Mouse (Mus musculus): Measurements from ENCODE around the gene Gm3020. TPM values are rescaled to one million over a fixed set of nuclear protein-coding genes. Genes with fewer than 3 reads are reported as not detected.
"Not testable (repeated sequence)": the region's sequence is repeated elsewhere in the genome, so short reads cannot be mapped to it uniquely, and the experiment has no call there.

Gene Gm3020
- total RNA-seq (2021), result under 1 TPM in 1 of 2 experiments, not detected in 1; 0.25 TPM
- polyA plus RNA-seq (2012; rRNA removed), result 0.09 and 0.16 TPM in 2 replicates
- long read RNA-seq, result 0 reads

- H3K79me2 ChIP-seq (replicated peaks; ENCODE audit: control insufficient read depth, insufficient read depth, low read length); H3K27ac ChIP-seq; H3K27me3 ChIP-seq (ENCODE audit: control insufficient read depth, insufficient read depth, low read length); H3K4me3 ChIP-seq; H3K36me3 ChIP-seq (ENCODE audit: control insufficient read depth, insufficient read depth, low read length); H3K4me1 ChIP-seq (ENCODE audit: control insufficient read depth, insufficient read depth, low read length); H3K9ac ChIP-seq (ENCODE audit: low read depth, low read length); DNase-seq; intact Hi-C loops (cut with DNase I): not testable (repeated sequence)
- no CpG with 5 or more reads among the region's 32 CpGs for WGBS
Observed at GRCm38 (mm10) chr14:3651730-3652129, at the start of gene Gm3020. Gm3020 (plus strand) TSS chr14:3652030.

- H3K4me1 ChIP-seq (ENCODE audit: control insufficient read depth, insufficient read depth, low read length); H3K9ac ChIP-seq (ENCODE audit: low read depth, low read length); H3K79me2 ChIP-seq (replicated peaks; ENCODE audit: control insufficient read depth, insufficient read depth, low read length); H3K27ac ChIP-seq; H3K4me3 ChIP-seq; DNase-seq; intact Hi-C loops (cut with DNase I); H3K36me3 ChIP-seq (ENCODE audit: control insufficient read depth, insufficient read depth, low read length); H3K27me3 ChIP-seq (ENCODE audit: control insufficient read depth, insufficient read depth, low read length): not testable (repeated sequence)
- no CpG with 5 or more reads among the region's 2 CpGs for WGBS
Observed at GRCm38 (mm10) chr14:3634212-3634611, 17.6 kb upstream of the Gm3020 start, which contains the start of gene Gm3012. Gm3012 (plus strand) TSS chr14:3634512.

GRCm38 (mm10) chr14:3688483-3688882, 36.7 kb downstream of the Gm3020 start, which contains the start of gene Gm3043:
Gm3043 (plus strand) TSS chr14:3688783.
- H3K27ac ChIP-seq; H3K79me2 ChIP-seq (replicated peaks; ENCODE audit: control insufficient read depth, insufficient read depth, low read length); intact Hi-C loops (cut with DNase I); DNase-seq; H3K27me3 ChIP-seq (ENCODE audit: control insufficient read depth, insufficient read depth, low read length); H3K36me3 ChIP-seq (ENCODE audit: control insufficient read depth, insufficient read depth, low read length); H3K4me1 ChIP-seq (ENCODE audit: control insufficient read depth, insufficient read depth, low read length); H3K9ac ChIP-seq (ENCODE audit: low read depth, low read length); H3K4me3 ChIP-seq: not testable (repeated sequence)
- no CpG with 5 or more reads among the region's 3 CpGs for WGBS

Other genes starting within 250 kb of the Gm3020 start
- under 1 TPM in 1 of 2 experiments, not detected in 1; 0.25 TPM for gene Gm10409, start 239.4 kb upstream of the Gm3020 start, total RNA-seq (2021)
- gene Gm10409, start 239.4 kb upstream of the Gm3020 start, polyA plus RNA-seq (2012; rRNA removed), result 0.09 and 0.16 TPM in 2 replicates
- gene Gm3005, start 223.9 kb upstream of the Gm3020 start, total RNA-seq (2021), result not detected
- 0.12 and 0.15 TPM in 2 replicates for gene Gm3005, start 223.9 kb upstream of the Gm3020 start, polyA plus RNA-seq (2012; rRNA removed)
- not detected for gene Gm10408, start 202.7 kb upstream of the Gm3020 start, total RNA-seq (2021)
- gene Gm10408, start 202.7 kb upstream of the Gm3020 start, polyA plus RNA-seq (2012; rRNA removed), result not detected in 2 replicates
- not detected for gene Gm3012, start 17.5 kb upstream of the Gm3020 start, total RNA-seq (2021)
- gene Gm3012, start 17.5 kb upstream of the Gm3020 start, polyA plus RNA-seq (2012; rRNA removed), result not detected in 2 replicates
- gene Gm3043, start 36.8 kb downstream of the Gm3020 start, total RNA-seq (2021), result not detected
- gene Gm3043, start 36.8 kb downstream of the Gm3020 start, polyA plus RNA-seq (2012; rRNA removed), result not detected in 2 replicates
- gene Gm3002, start 158.0 kb downstream of the Gm3020 start, total RNA-seq (2021), result under 1 TPM in 1 of 2 experiments, not detected in 1; 0.30 TPM
- gene Gm3002, start 158.0 kb downstream of the Gm3020 start, polyA plus RNA-seq (2012; rRNA removed), result 0.90 TPM in 1 of 2 replicates, not detected in the other
- gene Gm3033, start 194.2 kb downstream of the Gm3020 start, total RNA-seq (2021), result not detected
- 0.08 and 0.23 TPM in 2 replicates for gene Gm3033, start 194.2 kb downstream of the Gm3020 start, polyA plus RNA-seq (2012; rRNA removed)
- gene Gm2916, start 232.1 kb downstream of the Gm3020 start, total RNA-seq (2021), result not detected
- not detected in 2 replicates for gene Gm2916, start 232.1 kb downstream of the Gm3020 start, polyA plus RNA-seq (2012; rRNA removed)

Data from heart, adult 2 months (tissue).